Mouse (Mus musculus) kidney, postnatal 14 days (tissue): ENCODE measurements around the gene Igfbp3.

Experiments used
- DNase-seq: peaks from one replicate; pipeline ENCODE4 v3.0.0; 2022; ENCODE audit warnings: mixed read lengths

Gene Igfbp3

GRCm38 (mm10) chr11:7160637-7161101, 53.1 kb downstream of the Igfbp3 start:
- DNase-seq: peak; percentile 32

GRCm38 (mm10) chr11:7160146-7160545, 53.6 kb downstream of the Igfbp3 start:
- no peak for DNase-seq

- DNase-seq: no peak
Observed at GRCm38 (mm10) chr11:7158196-7158595, 55.5 kb downstream of the Igfbp3 start.

GRCm38 (mm10) chr11:7156427-7156826, 57.3 kb downstream of the Igfbp3 start:
- DNase-seq: no peak
